Mouse (Mus musculus) lung, adult 2 months (tissue): ENCODE results near the gene Syt1.

Experiments used
- CTCF ChIP-seq: fragments of 200-500 bp; IDR thresholded peaks from 2 replicates; pipeline ENCODE4 v1.5.1; 2011; ENCODE audit warnings: mild to moderate bottlenecking, low read length, control low read depth; ENCODE audit not compliant: insufficient read depth
- POLR2A ChIP-seq: fragments of 200-500 bp; IDR thresholded peaks from 2 replicates; pipeline ENCODE4 v1.6.1; 2011; ENCODE audit warnings: low read depth, mild to moderate bottlenecking, control low read depth, low read length, borderline replicate concordance; ENCODE audit errors: extremely low read depth

GRCm38 (mm10) chr10:109011226-109012165 lies 714 bp upstream of the Syt1 start:
- TF ChIP-seq CTCF (no peak), POLR2A (no peak)
